Mouse (Mus musculus) embryonic facial prominence, embryonic 15.5 days (tissue): ENCODE results near the gene Mob1a. TPM values are rescaled to one million over a fixed set of nuclear protein-coding genes. Genes with fewer than 3 reads are reported as not detected.

Experiments used
- ATAC-seq: fragments of 200-750 bp; cut with Nextera tagmentation; 2 replicates; pipeline ENCODE4 v1.8.0; 2017; ENCODE audit warnings: low read depth, moderate TSS enrichment; ENCODE audit not compliant: insufficient number of reproducible peaks, low FRiP score, low TSS enrichment
- H3K27ac ChIP-seq: fragments of 300-500 bp; sonication (generic); replicated peaks from 2 replicates; pipeline ENCODE4 v1.5.1; 2015; ENCODE audit warnings: mild to moderate bottlenecking, inconsistent platforms
- H3K27me3 ChIP-seq: fragments of 300-500 bp; sonication (generic); 2 replicates; pipeline ENCODE4 v1.6.1; 2015; ENCODE audit warnings: inconsistent platforms
- H3K36me3 ChIP-seq: fragments of 300-500 bp; sonication (generic); 2 replicates; pipeline ENCODE4 v1.6.1; 2015; ENCODE audit warnings: mild to moderate bottlenecking, inconsistent platforms
- H3K4me1 ChIP-seq: fragments of 300-500 bp; sonication (generic); 2 replicates; pipeline ENCODE4 v1.6.1; 2015; ENCODE audit warnings: inconsistent platforms
- H3K4me2 ChIP-seq: fragments of 300-500 bp; sonication (generic); replicated peaks from 2 replicates; pipeline ENCODE4 v1.6.1; 2015; ENCODE audit warnings: mild to moderate bottlenecking, inconsistent platforms
- H3K4me3 ChIP-seq: fragments of 300-500 bp; sonication (generic); replicated peaks from 2 replicates; pipeline ENCODE4 v1.5.1; 2015; ENCODE audit warnings: mild to moderate bottlenecking, inconsistent platforms
- H3K9ac ChIP-seq: fragments of 300-500 bp; sonication (generic); 2 replicates; pipeline ENCODE4 v1.6.1; 2015; ENCODE audit warnings: inconsistent platforms
- H3K9me3 ChIP-seq: fragments of 300-500 bp; sonication (generic); replicated peaks from 2 replicates; pipeline ENCODE4 v1.6.1; 2016; ENCODE audit warnings: inconsistent platforms
- WGBS: fragments of 180-500 bp; shearing (Covaris S2); methylation state at CpG from one replicate; pipeline ENCODE4 v1.1.7; 2015; 5-methylcytosine and 5-hydroxymethylcytosine counted together
- polyA plus RNA-seq: library from polyadenylated mRNA; unstranded; fragments of >200 nt; fragmentation: Nextera tagmentation; extraction: Ambion mirVana; gene quantifications from 2 replicates; pipeline ENCODE4 v1.2.1, GENCODE M21; 2015

The Mob1a gene
- polyA plus RNA-seq, 1 experiment from 2014 or later, result 64.1 TPM

DNA sequence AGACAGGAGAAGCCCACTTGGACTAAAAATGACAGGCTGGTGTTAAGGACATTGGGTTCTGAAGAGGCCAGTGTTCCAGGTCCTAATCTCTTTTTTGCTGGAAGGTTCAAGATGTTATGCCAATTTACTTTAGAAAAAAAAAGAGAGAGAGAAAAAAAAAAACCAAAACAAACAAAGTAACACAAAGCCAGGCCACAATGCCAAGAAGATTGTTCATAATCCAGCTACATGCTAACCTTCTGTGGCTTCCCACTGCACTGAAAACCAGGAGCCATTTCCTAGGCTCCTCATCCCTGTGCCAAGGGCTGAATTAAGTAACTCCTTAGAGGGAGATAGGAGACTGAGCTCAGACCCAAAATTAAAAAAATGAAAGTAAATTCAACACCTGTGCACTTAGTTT lies 10.5 kb upstream of the Mob1a start:
- H3K9me3 ChIP-seq, result no peaks in the 10 kb centered on the region

DNA sequence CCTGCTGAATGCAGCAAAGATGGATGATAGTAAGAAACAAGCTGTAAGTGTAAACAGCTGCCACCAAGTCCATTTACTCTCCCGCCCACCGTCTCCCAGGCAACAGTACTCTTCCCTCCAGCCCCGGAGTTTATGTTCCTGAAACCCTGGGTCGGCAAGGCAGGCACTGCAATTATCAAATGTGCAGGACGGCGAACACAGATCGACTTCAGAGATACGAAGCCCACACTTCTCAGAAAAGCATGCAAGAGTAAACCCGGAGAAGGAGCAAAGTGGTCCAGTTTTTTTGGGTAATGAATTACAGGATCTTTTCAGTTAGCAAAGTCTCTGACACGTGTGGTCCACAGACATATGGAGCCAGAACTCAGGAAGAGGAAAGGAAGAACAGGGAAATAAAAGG lies 9.8 kb upstream of the Mob1a start:
- no peak for ATAC-seq
- Histone ChIP-seq H3K27ac (no peak overlapping the region), H3K9me3 (no peaks in the 10 kb centered on the region), H3K9ac (no peak overlapping the region), H3K4me3 (peak overlapping the region; percentile 95), H3K4me1 (peaks cover 13% of the 10 kb centered on the region; the same call in 1 of the 2 replicates), H3K27me3 (no peaks in the 10 kb centered on the region), H3K4me2 (peak overlapping the region; percentile 90), H3K36me3 (peaks cover 10% of the 10 kb centered on the region)
- WGBS, result 6% methylated on average over 10 of the region's 10 CpGs

More for the DNA sequence above, 10.5 kb upstream of the Mob1a start:
- ATAC-seq, result no peak
- Histone ChIP-seq H3K27me3 (no peaks in the 10 kb centered on the region), H3K4me1 (peaks cover 13% of the 10 kb centered on the region; the same call in 1 of the 2 replicates), H3K9ac (no peak overlapping the region), H3K4me2 (no peak overlapping the region), H3K4me3 (no peak overlapping the region), H3K27ac (no peak overlapping the region), H3K36me3 (peaks cover 18% of the 10 kb centered on the region)

DNA sequence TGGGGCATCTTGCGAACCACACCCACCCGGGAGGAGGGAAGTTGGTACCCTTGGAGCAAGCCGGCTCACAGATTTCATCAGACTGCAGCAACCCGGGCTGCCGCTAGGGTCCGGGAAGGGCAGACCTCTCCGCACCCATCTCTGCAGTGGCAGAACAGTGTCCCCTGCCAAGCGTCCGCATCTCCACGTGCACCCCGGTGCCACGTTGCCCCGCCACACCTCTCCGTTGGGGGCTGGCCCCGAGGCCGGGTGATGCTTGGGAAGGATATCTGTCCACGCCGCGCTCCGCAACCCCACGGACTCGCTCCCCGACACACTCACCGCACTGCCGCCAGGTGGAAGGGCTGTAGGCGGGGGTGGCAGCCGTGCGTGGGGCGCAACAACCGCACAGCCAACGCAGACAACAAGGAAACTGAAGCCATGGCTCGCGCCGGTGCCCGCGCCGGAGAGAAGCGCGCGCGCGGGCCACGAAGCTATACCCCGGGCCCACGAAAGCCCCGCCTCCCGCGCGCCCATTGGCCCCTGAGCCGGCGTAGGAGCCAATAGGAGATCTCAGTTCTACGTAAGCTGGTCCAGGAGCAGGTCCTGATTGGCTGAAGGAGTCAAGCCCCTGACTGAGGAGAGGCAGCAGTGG lies 8.6 kb upstream of the Mob1a start:
- Histone ChIP-seq H3K36me3 (peaks cover under 1% of the 10 kb centered on the region; the same call in 1 of the 2 replicates), H3K9me3 (no peaks in the 10 kb centered on the region), H3K4me1 (peaks cover 13% of the 10 kb centered on the region; the same call in 1 of the 2 replicates), H3K4me2 (peak overlapping the region; percentile 90), H3K27me3 (no peaks in the 10 kb centered on the region), H3K27ac (peak overlapping the region; percentile 75), H3K4me3 (peak overlapping the region; percentile 95), H3K9ac (peak overlapping the region; percentile 68)
- peak; percentile 98 for ATAC-seq
- under 1% methylated on average over 52 of the region's 52 CpGs for WGBS

DNA sequence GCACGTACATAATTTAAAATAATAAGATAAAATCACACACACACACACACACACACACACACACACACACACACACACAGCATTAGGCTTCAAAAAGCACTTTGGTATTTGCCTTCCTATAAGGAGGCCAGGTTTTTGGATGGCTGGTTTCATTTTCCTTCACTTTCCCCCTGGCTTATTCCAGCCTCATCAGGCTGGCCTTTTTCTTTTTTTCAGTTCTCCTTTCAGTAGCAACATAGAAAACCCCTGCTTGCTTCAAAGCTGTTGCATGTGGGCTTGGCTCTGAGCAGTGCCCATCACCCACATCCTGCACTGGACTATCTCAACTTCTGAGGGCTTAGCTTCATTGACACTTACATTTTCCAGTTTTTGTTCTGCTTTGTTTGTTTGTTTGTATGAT lies 3.9 kb upstream of the Mob1a start:
- Histone ChIP-seq H3K27me3 (no peaks in the 10 kb centered on the region), H3K9me3 (no peaks in the 10 kb centered on the region), H3K27ac (no peak overlapping the region), H3K4me3 (no peak overlapping the region), H3K4me2 (no peak overlapping the region), H3K4me1 (peaks cover 8% of the 10 kb centered on the region), H3K9ac (no peak overlapping the region), H3K36me3 (no peaks in the 10 kb centered on the region)
- ATAC-seq, result no peak
- 69% methylated on average over 1 of the region's 1 CpGs for WGBS

DNA sequence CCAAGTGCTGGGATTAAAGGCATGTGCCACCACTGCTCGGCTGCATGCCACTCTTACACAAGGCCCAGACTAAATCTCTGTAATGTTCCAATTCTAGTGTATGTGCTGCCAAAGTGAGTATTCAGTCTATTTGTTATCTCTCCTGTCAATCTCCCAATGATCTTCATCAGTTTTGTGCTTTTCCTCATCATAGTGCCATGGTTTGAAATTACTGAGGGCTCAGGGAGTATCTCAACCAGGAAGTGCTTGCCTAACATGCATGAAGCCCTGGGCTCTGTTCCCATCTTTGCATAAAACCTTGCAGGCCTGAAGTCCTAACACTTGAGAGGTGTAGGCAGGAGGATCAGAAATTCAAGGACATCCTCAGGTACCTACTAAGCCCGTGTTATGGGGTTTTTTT lies 3.0 kb upstream of the Mob1a start:
- no peaks in the 10 kb centered on the region for H3K27me3 ChIP-seq
- no peak for ATAC-seq
- no peaks in the 10 kb centered on the region for H3K36me3 ChIP-seq
- H3K9ac ChIP-seq, result no peak overlapping the region
- H3K4me1 ChIP-seq, result peaks cover 12% of the 10 kb centered on the region
- H3K27ac ChIP-seq, result no peak overlapping the region
- H3K4me2 ChIP-seq, result no peak overlapping the region
- no peak overlapping the region for H3K4me3 ChIP-seq
- H3K9me3 ChIP-seq, result no peaks in the 10 kb centered on the region
- WGBS, result 64% methylated on average over 2 of the region's 2 CpGs

DNA sequence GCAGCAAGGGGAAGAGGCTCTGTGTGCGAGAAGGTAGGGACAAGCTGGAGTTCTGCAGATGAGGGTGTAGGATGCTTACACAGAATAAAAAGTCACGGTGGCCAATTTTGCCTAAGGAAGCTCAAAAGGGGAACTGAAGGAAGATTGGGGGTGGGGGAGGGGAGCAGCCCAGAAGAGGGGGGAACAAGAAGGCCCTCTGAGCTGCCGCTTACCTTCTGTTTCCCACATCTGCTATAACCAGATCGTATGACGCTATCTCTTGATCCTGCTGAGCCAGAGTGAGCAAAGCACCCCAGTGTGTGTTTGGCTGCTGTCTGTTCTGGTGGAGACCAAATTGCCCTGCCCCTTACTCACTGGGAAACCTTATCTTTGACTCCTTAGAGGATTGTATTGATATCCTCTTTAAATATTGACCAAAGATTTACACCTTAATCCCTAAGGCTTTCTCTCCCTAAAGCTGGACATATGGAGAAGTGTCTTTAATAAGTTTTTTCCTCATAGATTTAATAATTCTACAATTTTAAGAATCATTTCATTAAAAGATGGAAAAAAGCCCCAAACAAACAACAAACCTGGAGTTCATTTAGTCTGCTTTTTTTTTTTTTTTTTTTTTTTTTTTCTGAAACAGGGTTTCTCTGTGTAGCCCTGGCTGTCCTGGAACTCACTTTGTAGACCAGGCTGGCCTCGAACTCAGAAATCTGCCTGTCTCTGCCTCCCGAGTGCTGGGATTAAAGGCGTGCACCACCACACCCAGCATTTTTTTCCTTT lies 2.0 kb upstream of the Mob1a start:
- Histone ChIP-seq H3K4me1 (peaks cover 12% of the 10 kb centered on the region), H3K27me3 (no peaks in the 10 kb centered on the region), H3K36me3 (peaks cover 5% of the 10 kb centered on the region; the same call in 1 of the 2 replicates), H3K9me3 (no peaks in the 10 kb centered on the region), H3K4me3 (no peak overlapping the region), H3K9ac (no peak overlapping the region), H3K4me2 (no peak overlapping the region), H3K27ac (no peak overlapping the region)
- WGBS, result 69% methylated on average over 8 of the region's 8 CpGs
- ATAC-seq, result no peak

DNA sequence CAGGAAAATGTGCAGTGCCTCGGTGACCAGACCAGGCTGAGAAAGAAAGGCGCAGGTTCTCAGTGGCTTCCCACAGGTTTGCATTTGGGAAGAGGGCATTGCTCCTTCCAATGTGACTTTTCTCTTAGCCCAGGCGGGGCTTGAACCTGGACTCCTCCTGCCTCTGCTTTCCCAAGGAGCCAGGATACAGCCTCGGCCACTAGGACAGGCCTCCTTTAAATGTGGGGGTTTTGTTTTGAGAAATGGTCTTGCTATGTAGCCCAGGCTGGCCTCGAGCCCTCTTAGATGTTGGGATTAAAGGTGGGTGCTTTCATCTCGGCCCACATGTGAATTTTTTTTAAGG lies 549 bp downstream of the Mob1a start:
- H3K4me2 ChIP-seq, result peak overlapping the region; percentile 72
- 7% methylated on average over 6 of the region's 6 CpGs for WGBS
- peaks cover 27% of the 10 kb centered on the region; the same call in 1 of the 2 replicates for H3K36me3 ChIP-seq
- no peaks in the 10 kb centered on the region for H3K27me3 ChIP-seq
- H3K9ac ChIP-seq, result peak overlapping the region; percentile 78
- no peak for ATAC-seq
- peak overlapping the region; percentile 95 for H3K27ac ChIP-seq
- H3K4me1 ChIP-seq, result peaks cover 12% of the 10 kb centered on the region
- H3K4me3 ChIP-seq, result peak overlapping the region; percentile 81
- no peaks in the 10 kb centered on the region for H3K9me3 ChIP-seq

DNA sequence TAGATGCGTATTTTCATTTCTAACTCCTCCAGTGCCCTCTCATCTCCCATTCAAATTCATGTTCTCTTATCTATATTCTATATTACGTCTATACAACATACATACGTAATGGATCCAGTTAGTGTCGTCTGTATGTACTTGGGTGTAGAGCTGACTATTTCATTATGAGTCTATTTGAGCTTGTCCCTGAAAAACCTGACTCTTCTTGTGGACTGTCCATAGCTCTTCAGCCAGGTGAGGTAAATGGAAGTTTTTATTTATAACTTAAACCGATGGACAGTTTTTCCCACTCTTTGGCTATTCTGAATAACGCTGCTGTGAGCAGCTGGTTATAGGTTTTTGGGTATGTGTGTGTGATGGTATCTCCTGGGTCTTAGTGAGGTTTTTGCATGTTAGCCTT lies 945 bp downstream of the Mob1a start:
- H3K9ac ChIP-seq, result peak overlapping the region; percentile 78; the same call in 1 of the 2 replicates
- no peak overlapping the region for H3K27ac ChIP-seq
- H3K4me3 ChIP-seq, result peak overlapping the region; percentile 81
- peak overlapping the region; percentile 72 for H3K4me2 ChIP-seq
- 48% methylated on average over 6 of the region's 6 CpGs for WGBS
- H3K36me3 ChIP-seq, result peaks cover 30% of the 10 kb centered on the region
- H3K27me3 ChIP-seq, result no peaks in the 10 kb centered on the region
- H3K4me1 ChIP-seq, result peaks cover 12% of the 10 kb centered on the region
- H3K9me3 ChIP-seq, result no peaks in the 10 kb centered on the region
- ATAC-seq, result no peak

DNA sequence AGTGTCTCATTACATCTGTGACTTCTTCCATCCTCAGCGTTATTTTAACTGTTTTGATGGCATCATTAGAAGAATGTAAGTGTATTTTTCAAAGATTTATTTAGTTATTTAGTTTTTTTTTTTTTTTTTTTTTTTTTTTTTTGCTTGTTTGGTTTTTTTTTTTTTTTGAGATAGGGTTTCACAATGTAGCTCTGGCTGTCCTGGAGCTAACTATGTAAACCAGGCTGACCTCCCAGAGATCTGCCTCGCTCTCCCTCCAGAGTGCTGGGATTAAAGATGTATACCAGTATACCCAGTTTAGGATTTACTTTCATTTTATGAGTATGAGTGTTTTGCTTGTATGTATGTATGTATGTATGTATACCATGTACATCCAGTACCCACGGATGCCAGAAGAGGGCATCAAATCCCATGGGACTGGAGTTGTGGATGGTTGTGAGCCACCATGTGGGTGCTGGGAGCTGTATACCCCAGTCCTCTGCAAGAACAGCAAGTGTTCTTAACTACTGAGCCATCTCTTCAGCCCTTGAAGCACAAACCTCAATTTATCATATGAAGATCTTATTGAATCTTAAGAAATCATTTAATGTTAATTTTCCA lies 1.9 kb downstream of the Mob1a start:
- H3K27me3 ChIP-seq, result no peaks in the 10 kb centered on the region
- ATAC-seq, result no peak

DNA sequence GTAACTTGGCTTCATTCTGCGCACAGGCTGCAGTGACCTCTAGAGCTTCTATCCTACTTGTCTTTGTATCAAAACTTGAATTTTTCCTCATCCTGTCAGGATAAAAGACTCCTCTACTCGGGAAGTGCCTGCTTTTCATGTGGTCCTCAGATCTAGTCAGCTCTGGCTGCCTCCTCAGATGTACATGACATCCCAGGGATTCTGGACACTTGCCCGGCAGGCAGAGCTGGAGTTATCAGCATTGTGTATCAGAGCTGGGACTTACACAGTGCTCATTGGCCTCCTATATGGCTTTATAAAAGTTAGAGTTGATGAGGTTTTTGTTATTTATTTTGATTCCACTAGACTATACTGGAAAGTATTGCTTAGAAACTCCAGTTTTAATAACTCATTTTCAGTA lies 15.6 kb downstream of the Mob1a start:
- no peaks in the 10 kb centered on the region for H3K9me3 ChIP-seq
- H3K4me2 ChIP-seq, result no peak overlapping the region
- no peak for ATAC-seq
- no peak overlapping the region for H3K4me3 ChIP-seq
- H3K27me3 ChIP-seq, result no peaks in the 10 kb centered on the region
- no peaks in the 10 kb centered on the region for H3K4me1 ChIP-seq
- H3K36me3 ChIP-seq, result peaks cover 57% of the 10 kb centered on the region
- H3K9ac ChIP-seq, result no peak overlapping the region
- H3K27ac ChIP-seq, result no peak overlapping the region
- WGBS, result 72% methylated on average over 3 of the region's 3 CpGs

More for the DNA sequence above, 1.9 kb downstream of the Mob1a start:
- H3K4me2 ChIP-seq, result no peak overlapping the region
- H3K27ac ChIP-seq, result no peak overlapping the region
- no peak overlapping the region for H3K4me3 ChIP-seq
- peaks cover 38% of the 10 kb centered on the region for H3K36me3 ChIP-seq
- H3K4me1 ChIP-seq, result peaks cover 12% of the 10 kb centered on the region
- H3K9me3 ChIP-seq, result no peaks in the 10 kb centered on the region
- no peak overlapping the region for H3K9ac ChIP-seq
- WGBS, result 81% methylated on average over 3 of the region's 3 CpGs

DNA sequence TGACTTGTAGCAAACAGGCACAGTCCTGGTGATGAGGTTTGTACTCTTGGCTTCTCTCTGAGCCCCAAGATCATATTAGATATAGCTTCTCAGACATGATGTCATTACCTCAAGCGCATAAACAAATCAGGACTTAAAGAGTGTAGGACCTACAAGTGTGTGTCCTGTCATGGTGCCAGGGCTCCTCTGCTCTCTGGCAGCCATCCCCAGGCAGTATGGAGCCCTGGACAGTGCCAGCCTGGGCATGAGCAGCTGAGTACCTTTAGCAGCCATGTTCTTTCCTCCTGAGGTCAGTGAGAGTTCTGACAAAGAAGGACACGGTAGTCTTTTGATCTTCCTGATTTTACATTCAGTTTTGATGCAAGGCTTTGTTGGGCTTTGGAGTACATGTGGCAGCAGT lies 17.1 kb downstream of the Mob1a start:
- 93% methylated on average over 2 of the region's 2 CpGs for WGBS

More for the DNA sequence above, 17.1 kb downstream of the Mob1a start:
- ATAC-seq, result no peak
- Histone ChIP-seq H3K4me3 (no peak overlapping the region), H3K9ac (no peak overlapping the region), H3K36me3 (peaks cover 48% of the 10 kb centered on the region), H3K9me3 (no peaks in the 10 kb centered on the region), H3K4me1 (no peaks in the 10 kb centered on the region), H3K4me2 (no peak overlapping the region), H3K27me3 (no peaks in the 10 kb centered on the region), H3K27ac (no peak overlapping the region)
